ENCODE assay signal across 28 mouse cellular contexts in the genomic region with DNA sequence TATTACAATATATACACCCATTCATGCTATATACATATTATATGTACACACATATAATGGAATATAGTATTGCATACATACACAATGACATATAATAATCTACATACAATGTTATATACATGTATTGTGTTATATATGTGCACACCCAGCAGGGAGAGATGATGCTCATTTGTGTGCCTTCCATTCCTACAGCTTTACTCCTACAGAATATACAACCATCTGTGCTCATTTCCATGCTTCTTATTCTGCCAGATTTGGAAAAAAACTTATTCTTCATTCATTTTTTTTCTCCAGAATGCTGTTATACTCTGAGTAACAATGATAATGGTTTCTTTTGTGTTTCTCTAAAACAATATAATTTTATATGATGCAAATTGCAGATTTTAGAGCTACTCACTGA.
"Had no signal": no experiment of that assay in that cellular context is flagged by ENCODE, and none has a peak within 500 bp of the region (broad histone marks: within the 10 kb centered on the region; RNA-seq: fewer than 3 reads in every experiment).

No protein-coding gene starts in this region.

- H3K27ac ChIP-seq: gastrocnemius, adult 2 months; heart, embryonic 10.5 days; hindbrain, embryonic 10.5 days; hindbrain, embryonic 13.5 days; hindbrain, embryonic 15.5 days; hindbrain, postnatal 0 days; kidney, embryonic 15.5 days; kidney, postnatal 0 days; left cerebral cortex, adult 2 months; limb, embryonic 13.5 days; limb, embryonic 15.5 days; liver, embryonic 12.5 days; liver, embryonic 14.5 days had no signal

- H3K4me2 ChIP-seq: heart, embryonic 12.5 days; hindbrain, embryonic 13.5 days; hindbrain, embryonic 15.5 days; kidney, embryonic 15.5 days; limb, embryonic 13.5 days; limb, embryonic 15.5 days; liver, embryonic 12.5 days had no signal

- H3K4me1 ChIP-seq: heart, embryonic 10.5 days; heart, embryonic 12.5 days; hindbrain, embryonic 10.5 days; hindbrain, embryonic 13.5 days; hindbrain, embryonic 15.5 days; kidney, embryonic 15.5 days; limb, embryonic 13.5 days; limb, embryonic 15.5 days; liver, embryonic 12.5 days had no signal

- H3K27me3 ChIP-seq: heart, embryonic 12.5 days; hindbrain, embryonic 13.5 days; hindbrain, embryonic 15.5 days; kidney, embryonic 15.5 days; limb, embryonic 13.5 days; limb, embryonic 15.5 days; liver, embryonic 12.5 days had no signal

- H3K9me3 ChIP-seq: heart, embryonic 10.5 days; heart, embryonic 12.5 days; hindbrain, embryonic 10.5 days; hindbrain, embryonic 13.5 days; hindbrain, embryonic 15.5 days; kidney, embryonic 15.5 days; limb, embryonic 13.5 days; limb, embryonic 15.5 days; liver, embryonic 12.5 days had no signal

- DNase-seq: gastrocnemius, adult 2 months; gastrocnemius, postnatal 10 days; gastrocnemius, postnatal 25 days; heart, adult 18-20 months; heart, postnatal 10 days; heart, postnatal 4 days; kidney, adult 11 months; kidney, adult 2 months; kidney, adult 9 months; kidney, postnatal 14 days; kidney, postnatal 36 days; layer of hippocampus, adult 9-11 months; layer of hippocampus, postnatal 36 days; left cerebral cortex, postnatal 4 days had no signal

- H3K4me3 ChIP-seq: gastrocnemius, adult 2 months; heart, embryonic 10.5 days; heart, embryonic 12.5 days; hindbrain, embryonic 10.5 days; hindbrain, embryonic 13.5 days; hindbrain, embryonic 15.5 days; kidney, embryonic 15.5 days; left cerebral cortex, adult 2 months; limb, embryonic 13.5 days; limb, embryonic 15.5 days; liver, embryonic 12.5 days had no signal

- ATAC-seq: hindbrain, postnatal 0 days; intestine, embryonic 16.5 days; liver, embryonic 12.5 days had no signal

- H3K36me3 ChIP-seq: heart, embryonic 10.5 days; heart, embryonic 12.5 days; hindbrain, embryonic 10.5 days; hindbrain, embryonic 13.5 days; hindbrain, embryonic 15.5 days; kidney, embryonic 15.5 days; limb, embryonic 13.5 days; limb, embryonic 15.5 days; liver, embryonic 12.5 days had no signal

- H3K9ac ChIP-seq: heart, embryonic 12.5 days; hindbrain, embryonic 13.5 days; hindbrain, embryonic 15.5 days; kidney, embryonic 15.5 days; limb, embryonic 13.5 days; limb, embryonic 15.5 days; liver, embryonic 12.5 days; liver, embryonic 14.5 days had no signal
